ENCODE assay signal across 11 mouse cellular contexts in genomic region chr8:109471876-109472275, GRCm38 (mm10). TPM values are rescaled to one million over a fixed set of nuclear protein-coding genes. Genes with fewer than 3 reads are reported as not detected.
"Had no signal": no experiment of that assay in that cellular context is flagged by ENCODE, and none has a peak within 500 bp of the region (broad histone marks: within the 10 kb centered on the region; RNA-seq: fewer than 3 reads in every experiment).

No protein-coding gene starts in this region.

- H3K4me3 ChIP-seq: liver, embryonic 15.5 days; midbrain, embryonic 13.5 days had no signal

- ATAC-seq: midbrain, embryonic 13.5 days had no signal

- H3K4me2 ChIP-seq: liver, embryonic 11.5 days; liver, embryonic 15.5 days; lung, embryonic 14.5 days; midbrain, embryonic 13.5 days had no signal

- H3K9ac ChIP-seq: liver, embryonic 15.5 days; lung, embryonic 14.5 days; midbrain, embryonic 13.5 days had no signal

- H3K36me3 ChIP-seq: liver, embryonic 15.5 days; midbrain, embryonic 13.5 days had no signal

- H3K9me3 ChIP-seq: liver, embryonic 15.5 days; midbrain, embryonic 13.5 days had no signal

- DNase-seq: kidney, postnatal 14 days; left cerebral cortex, postnatal 4 days; lung, embryonic 14.5 days; right cerebral cortex, postnatal 14 days; thymus, postnatal 4 days had no signal

- H3K27me3 ChIP-seq: liver, embryonic 15.5 days; midbrain, embryonic 13.5 days had no signal

- H3K27ac ChIP-seq: liver, embryonic 15.5 days; stomach, postnatal 0 days had no signal

- H3K4me1 ChIP-seq: liver, embryonic 15.5 days had no signal

RNA-seq across cellular contexts. Expression of gene Pmfbp1, which starts 22.0 kb away (rescaled TPM):
- total RNA-seq: megakaryocyte progenitor cell, adult 5-6 weeks had no signal
- polyA plus RNA-seq: large intestine, adult 2 months; liver, embryonic 11.5 days; liver, embryonic 15.5 days; stomach, postnatal 0 days had no signal
